Mouse (Mus musculus): ENCODE results near the gene Cd84. TPM values are rescaled to one million over a fixed set of nuclear protein-coding genes. Genes with fewer than 3 reads are reported as not detected.

The Cd84 gene
- polyA plus RNA-seq, 1 experiment from 2014 or later = 1.5 TPM

GRCm38 (mm10) chr1:171920989-171921621 lies 81.6 kb downstream of the Cd84 start:
- H3K4me3 ChIP-seq (ENCODE audit: low read depth, low read length) = no peak overlapping the region
- no peak overlapping the region for H3K27ac ChIP-seq (ENCODE audit: low read depth)
- no peaks in the 10 kb centered on the region for H3K27me3 ChIP-seq (replicated peaks; ENCODE audit: control insufficient read depth, insufficient read depth, low read length)
- no peaks in the 10 kb centered on the region for H3K36me3 ChIP-seq (ENCODE audit: control insufficient read depth, insufficient read depth, low read length)
- H3K4me1 ChIP-seq (replicated peaks; ENCODE audit: control insufficient read depth, insufficient read depth, low read length) = no peaks in the 10 kb centered on the region
- no peak overlapping the region for H3K4me2 ChIP-seq (ENCODE audit: low read length)
- 65% methylated on average over 9 of the region's 9 CpGs for WGBS
- ATAC-seq (replicated peaks; ENCODE audit: low FRiP score, low TSS enrichment, low read depth) (no peak), DNase-seq (ENCODE audit: low spot score) (no peak)
- H3K9me3 ChIP-seq (ENCODE audit: control insufficient read depth, low read length) = no peaks in the 10 kb centered on the region
- no peak overlapping the region for H3K9ac ChIP-seq (ENCODE audit: low read length)

GRCm38 (mm10) chr1:171921641-171922040 lies 82.1 kb downstream of the Cd84 start:
- Histone ChIP-seq H3K9me3 (ENCODE audit: control insufficient read depth, low read length) (no peaks in the 10 kb centered on the region), H3K4me3 (ENCODE audit: low read depth, low read length) (no peak overlapping the region), H3K9ac (ENCODE audit: low read length) (no peak overlapping the region), H3K4me2 (ENCODE audit: low read length) (no peak overlapping the region), H3K36me3 (ENCODE audit: control insufficient read depth, insufficient read depth, low read length) (no peaks in the 10 kb centered on the region), H3K4me1 (replicated peaks; ENCODE audit: control insufficient read depth, insufficient read depth, low read length) (no peaks in the 10 kb centered on the region), H3K27me3 (replicated peaks; ENCODE audit: control insufficient read depth, insufficient read depth, low read length) (no peaks in the 10 kb centered on the region), H3K27ac (ENCODE audit: low read depth) (no peak overlapping the region)
- no peak for ATAC-seq (replicated peaks; ENCODE audit: low FRiP score, low TSS enrichment, low read depth)
- DNase-seq (ENCODE audit: low spot score) = no peak
- 60% methylated on average over 2 of the region's 2 CpGs for WGBS

DNA sequence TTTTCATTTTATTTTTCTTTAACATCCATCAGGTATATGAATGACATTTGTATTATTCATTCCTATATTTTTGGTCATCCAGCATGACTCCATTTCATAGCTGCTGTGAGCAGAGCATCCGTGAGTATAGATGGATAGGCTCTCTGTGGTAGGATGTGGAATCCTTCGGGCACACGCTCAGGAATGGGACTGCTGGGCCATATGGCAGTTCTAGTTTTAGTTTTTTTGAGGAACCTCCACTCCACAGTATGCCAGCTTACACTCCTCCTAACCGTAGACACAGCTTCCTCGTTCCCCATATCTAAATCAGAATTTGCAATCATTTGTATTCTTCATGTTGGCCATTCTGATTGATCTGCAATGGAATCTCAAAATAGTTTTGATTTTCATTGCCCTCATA lies 83.3 kb downstream of the Cd84 start:
- DNase-seq (ENCODE audit: low spot score) = no peak
- no peaks in the 10 kb centered on the region for H3K9me3 ChIP-seq (ENCODE audit: control insufficient read depth, low read length)
- no peaks in the 10 kb centered on the region for H3K27me3 ChIP-seq (replicated peaks; ENCODE audit: control insufficient read depth, insufficient read depth, low read length)
- H3K4me2 ChIP-seq (ENCODE audit: low read length) = no peak overlapping the region
- no peak for ATAC-seq (replicated peaks; ENCODE audit: low FRiP score, low TSS enrichment, low read depth)
- H3K4me1 ChIP-seq (replicated peaks; ENCODE audit: control insufficient read depth, insufficient read depth, low read length) = no peaks in the 10 kb centered on the region
- no peak overlapping the region for H3K4me3 ChIP-seq (ENCODE audit: low read depth, low read length)
- WGBS = 90% methylated on average over 5 of the region's 5 CpGs
- no peak overlapping the region for H3K27ac ChIP-seq (ENCODE audit: low read depth)
- H3K36me3 ChIP-seq (ENCODE audit: control insufficient read depth, insufficient read depth, low read length) = no peaks in the 10 kb centered on the region
- H3K9ac ChIP-seq (ENCODE audit: low read length) = no peak overlapping the region

DNA sequence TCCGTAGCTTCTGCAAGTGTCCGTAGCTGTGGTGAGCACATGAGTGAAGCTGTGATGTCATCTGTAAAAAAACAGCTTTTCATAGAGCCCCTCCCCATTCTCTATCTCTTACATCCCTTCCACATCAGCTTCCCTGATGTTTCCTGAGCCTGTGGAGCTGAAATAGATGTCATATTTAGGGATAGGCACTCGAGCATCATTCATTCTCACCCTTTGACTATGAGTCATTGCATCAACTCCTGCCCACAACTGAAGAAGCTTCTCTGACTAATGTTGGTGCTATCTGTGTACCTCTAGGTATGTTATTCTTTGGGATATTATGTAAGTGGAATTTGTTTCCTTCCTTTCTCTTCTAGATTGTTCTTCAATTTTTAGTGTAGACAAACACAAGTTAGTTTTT lies 85.4 kb downstream of the Cd84 start:
- no peaks in the 10 kb centered on the region for H3K36me3 ChIP-seq (ENCODE audit: control insufficient read depth, insufficient read depth, low read length)
- no peaks in the 10 kb centered on the region for H3K4me1 ChIP-seq (replicated peaks; ENCODE audit: control insufficient read depth, insufficient read depth, low read length)
- no peaks in the 10 kb centered on the region for H3K27me3 ChIP-seq (replicated peaks; ENCODE audit: control insufficient read depth, insufficient read depth, low read length)
- no peak overlapping the region for H3K4me3 ChIP-seq (ENCODE audit: low read depth, low read length)
- no peak for DNase-seq (ENCODE audit: low spot score)
- 79% methylated on average over 3 of the region's 3 CpGs for WGBS
- H3K4me2 ChIP-seq (ENCODE audit: low read length) = no peak overlapping the region
- no peaks in the 10 kb centered on the region for H3K9me3 ChIP-seq (ENCODE audit: control insufficient read depth, low read length)
- H3K9ac ChIP-seq (ENCODE audit: low read length) = no peak overlapping the region
- ATAC-seq (replicated peaks; ENCODE audit: low FRiP score, low TSS enrichment, low read depth) = no peak
- H3K27ac ChIP-seq (ENCODE audit: low read depth) = no peak overlapping the region

DNA sequence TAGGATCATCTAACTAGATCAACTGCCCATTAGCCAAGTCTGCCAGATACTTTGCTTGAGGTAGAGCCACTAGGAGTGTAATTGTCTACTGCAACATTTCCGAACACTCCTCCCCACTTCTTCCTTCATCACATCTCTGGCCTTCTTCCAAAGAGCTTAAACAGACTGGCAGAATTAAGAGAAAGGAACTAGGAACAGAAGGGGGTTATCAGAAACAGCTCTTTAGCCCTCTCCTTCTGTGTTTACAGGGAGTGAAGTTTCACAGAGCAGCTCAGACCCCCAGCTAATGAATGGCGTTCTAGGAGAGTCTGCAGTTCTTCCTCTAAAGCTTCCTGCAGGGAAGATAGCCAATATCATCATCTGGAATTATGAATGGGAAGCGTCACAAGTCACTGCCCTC lies 94.4 kb downstream of the Cd84 start:
- Histone ChIP-seq H3K9me3 (ENCODE audit: control insufficient read depth, low read length) (no peaks in the 10 kb centered on the region), H3K4me1 (replicated peaks; ENCODE audit: control insufficient read depth, insufficient read depth, low read length) (no peaks in the 10 kb centered on the region), H3K36me3 (ENCODE audit: control insufficient read depth, insufficient read depth, low read length) (no peaks in the 10 kb centered on the region), H3K9ac (ENCODE audit: low read length) (no peak overlapping the region), H3K27me3 (replicated peaks; ENCODE audit: control insufficient read depth, insufficient read depth, low read length) (no peaks in the 10 kb centered on the region), H3K4me2 (ENCODE audit: low read length) (no peak overlapping the region), H3K27ac (ENCODE audit: low read depth) (no peak overlapping the region), H3K4me3 (ENCODE audit: low read depth, low read length) (no peak overlapping the region)
- ATAC-seq (replicated peaks; ENCODE audit: low FRiP score, low TSS enrichment, low read depth) = no peak
- 22% methylated on average over 3 of the region's 3 CpGs for WGBS
- no peak for DNase-seq (ENCODE audit: low spot score)

- H3K27me3 ChIP-seq (replicated peaks; ENCODE audit: control insufficient read depth, insufficient read depth, low read length) = no peaks in the 10 kb centered on the region
- no peak overlapping the region for H3K4me2 ChIP-seq (ENCODE audit: low read length)
- H3K27ac ChIP-seq (ENCODE audit: low read depth) = no peak overlapping the region
- no peak overlapping the region for H3K9ac ChIP-seq (ENCODE audit: low read length)
- H3K9me3 ChIP-seq (ENCODE audit: control insufficient read depth, low read length) = no peaks in the 10 kb centered on the region
- no peaks in the 10 kb centered on the region for H3K36me3 ChIP-seq (ENCODE audit: control insufficient read depth, insufficient read depth, low read length)
- DNase-seq (ENCODE audit: low spot score) (no peak), ATAC-seq (replicated peaks; ENCODE audit: low FRiP score, low TSS enrichment, low read depth) (no peak)
- no peak overlapping the region for H3K4me3 ChIP-seq (ENCODE audit: low read depth, low read length)
- no peaks in the 10 kb centered on the region for H3K4me1 ChIP-seq (replicated peaks; ENCODE audit: control insufficient read depth, insufficient read depth, low read length)
- WGBS = 76% methylated on average over 14 of the region's 14 CpGs
Observed at GRCm38 (mm10) chr1:171938952-171939948, 99.8 kb downstream of the Cd84 start.

Other genes starting within 250 kb of the Cd84 start
- 0.11 and 0.15 TPM in 2 replicates for gene Ly9, start 232.3 kb upstream of the Cd84 start, polyA plus RNA-seq (2014; fragmentation: Nextera tagmentation; extraction: Ambion mirVana)
- 0.16 TPM in 1 of 2 replicates, not detected in the other for gene Slamf7, start 186.7 kb upstream of the Cd84 start, polyA plus RNA-seq (2014; fragmentation: Nextera tagmentation; extraction: Ambion mirVana)
- 2.5 and 3.8 TPM in 2 replicates for gene Cd48, start 157.7 kb upstream of the Cd84 start, polyA plus RNA-seq (2014; fragmentation: Nextera tagmentation; extraction: Ambion mirVana)
- 0.15 and 0.19 TPM in 2 replicates for gene Slamf1, start 72.6 kb upstream of the Cd84 start, polyA plus RNA-seq (2014; fragmentation: Nextera tagmentation; extraction: Ambion mirVana)
- not detected in 2 replicates for gene Gm10521, start 56.0 kb downstream of the Cd84 start, polyA plus RNA-seq (2014; fragmentation: Nextera tagmentation; extraction: Ambion mirVana)
- gene Slamf6, start 77.8 kb downstream of the Cd84 start, polyA plus RNA-seq (2014; fragmentation: Nextera tagmentation; extraction: Ambion mirVana) = 0.28 TPM in 1 of 2 replicates, not detected in the other
- gene Vangl2, start 188.7 kb downstream of the Cd84 start, polyA plus RNA-seq (2014; fragmentation: Nextera tagmentation; extraction: Ambion mirVana) = 13.9 and 15.4 TPM in 2 replicates
- gene Nhlh1, start 217.9 kb downstream of the Cd84 start, polyA plus RNA-seq (2014; fragmentation: Nextera tagmentation; extraction: Ambion mirVana) = not detected in 2 replicates
- gene Copa, start 242.8 kb downstream of the Cd84 start, polyA plus RNA-seq (2014; fragmentation: Nextera tagmentation; extraction: Ambion mirVana) = 182 and 183 TPM in 2 replicates
- gene Ncstn, start 243.1 kb downstream of the Cd84 start, polyA plus RNA-seq (2014; fragmentation: Nextera tagmentation; extraction: Ambion mirVana) = 140 TPM in 2 replicates